Mouse (Mus musculus) midbrain, postnatal 0 days (tissue): Measurements from ENCODE around the gene Tmem190. TPM values are rescaled to one million over a fixed set of nuclear protein-coding genes. Genes with fewer than 3 reads are reported as not detected.

Experiments used
- ATAC-seq: fragments of 200-750 bp; cut with Nextera tagmentation; 2 replicates; pipeline ENCODE4 v1.8.0; 2017; ENCODE audit warnings: moderate number of reproducible peaks, mild to moderate bottlenecking, moderate TSS enrichment, moderate library complexity; ENCODE audit not compliant: low FRiP score
- DNase-seq: peaks from one replicate; pipeline ENCODE4 v3.0.0-alpha.2; 2015; ENCODE audit warnings: low spot score
- H3K27ac ChIP-seq: fragments of 300-500 bp; sonication (generic); 2 replicates; pipeline ENCODE4 v1.5.1; 2014; ENCODE audit warnings: low read depth, mild to moderate bottlenecking, low read length, mixed read lengths
- H3K27me3 ChIP-seq: fragments of 300-500 bp; sonication (generic); 2 replicates; pipeline ENCODE4 v1.6.1; 2014; ENCODE audit warnings: low read length, control low read depth, mixed read lengths; ENCODE audit not compliant: insufficient read depth
- H3K36me3 ChIP-seq: fragments of 300-500 bp; sonication (generic); 2 replicates; pipeline ENCODE4 v1.6.1; 2014; ENCODE audit warnings: low read length, control low read depth, mixed read lengths; ENCODE audit not compliant: insufficient read depth
- H3K4me1 ChIP-seq: fragments of 300-500 bp; sonication (generic); 2 replicates; pipeline ENCODE4 v1.6.1; 2014; ENCODE audit warnings: mild to moderate bottlenecking, control low read depth, antibody characterized with exemption, low read length, mixed read lengths; ENCODE audit not compliant: insufficient read depth
- H3K4me2 ChIP-seq: fragments of 300-500 bp; sonication (generic); 2 replicates; pipeline ENCODE4 v1.6.1; 2014; ENCODE audit warnings: low read depth, mild to moderate bottlenecking, low read length, mixed read lengths; ENCODE audit not compliant: poor library complexity, severe bottlenecking
- H3K4me3 ChIP-seq: fragments of 300-500 bp; sonication (generic); 2 replicates; pipeline ENCODE4 v1.5.1; 2014; ENCODE audit warnings: low read depth, mild to moderate bottlenecking, low read length, moderate library complexity
- H3K9ac ChIP-seq: fragments of 300-500 bp; sonication (generic); replicated peaks from 2 replicates; pipeline ENCODE4 v1.6.1; 2014; ENCODE audit warnings: mild to moderate bottlenecking, low read length, moderate library complexity, mixed read lengths; ENCODE audit not compliant: poor library complexity, severe bottlenecking
- H3K9me3 ChIP-seq: fragments of 300-500 bp; sonication (generic); 2 replicates; pipeline ENCODE4 v1.6.1; 2016; ENCODE audit warnings: low read length, control low read depth
- CTCF ChIP-seq: IDR thresholded peaks from 2 replicates; pipeline ENCODE4 v1.5.1; 2016; ENCODE audit warnings: antibody characterized with exemption, mild to moderate bottlenecking
- WGBS: fragments of 180-500 bp; shearing (Covaris S2); extraction: QIAGEN DNeasy Blood & Tissue Kit; methylation state at CpG from one replicate; pipeline ENCODE4 v1.1.7; 2014; 5-methylcytosine and 5-hydroxymethylcytosine counted together
- polyA plus RNA-seq: library from polyadenylated mRNA; unstranded; fragments of >200 nt; fragmentation: Nextera tagmentation; extraction: Ambion mirVana; gene quantifications from 2 replicates; pipeline ENCODE4 v1.2.1, GENCODE M21; 2015
- total RNA-seq: library from RNA; depleted of rRNA; stranded (reverse); fragments of >200 nt; gene quantifications from 2 replicates; pipeline ENCODE4 v1.2.3, GENCODE M21; 2014; rRNA removed

The Tmem190 gene
- total and polyA plus RNA-seq, 2 experiments from 2014 or later, result 0.39 TPM; not detected in 1

- H3K4me1 ChIP-seq, result no peaks in the 10 kb centered on the region
- no peaks in the 10 kb centered on the region for H3K27me3 ChIP-seq
- no peak overlapping the region for H3K4me3 ChIP-seq
- WGBS, result 69% methylated on average over 6 of the region's 6 CpGs
- H3K9me3 ChIP-seq, result no peaks in the 10 kb centered on the region
- no peak for TF ChIP-seq CTCF
- no peak overlapping the region for H3K27ac ChIP-seq
- H3K36me3 ChIP-seq, result peaks cover 22% of the 10 kb centered on the region
- ATAC-seq, result no peak
- no peak for DNase-seq
- no peak overlapping the region for H3K4me2 ChIP-seq
- no peak overlapping the region for H3K9ac ChIP-seq
Observed at GRCm38 (mm10) chr7:4822162-4822907, 39.6 kb downstream of the Tmem190 start.

- ATAC-seq, result no peak
- no peak overlapping the region for H3K4me3 ChIP-seq
Observed at GRCm38 (mm10) chr7:4825365-4825764, 42.6 kb downstream of the Tmem190 start.

GRCm38 (mm10) chr7:4830476-4830875 is 47.7 kb downstream of the Tmem190 start:
- Histone ChIP-seq H3K27ac (no peak overlapping the region), H3K9ac (no peak overlapping the region), H3K4me2 (no peak overlapping the region), H3K4me3 (no peak overlapping the region), H3K36me3 (peaks cover 30% of the 10 kb centered on the region), H3K9me3 (no peaks in the 10 kb centered on the region), H3K27me3 (no peaks in the 10 kb centered on the region), H3K4me1 (no peaks in the 10 kb centered on the region)
- WGBS, result 11% methylated on average over 12 of the region's 12 CpGs
- ATAC-seq, result no peak
- TF ChIP-seq CTCF, result no peak
- DNase-seq, result no peak

More at GRCm38 (mm10) chr7:4825365-4825764, 42.6 kb downstream of the Tmem190 start:
- H3K9ac ChIP-seq, result no peak overlapping the region
- no peak for DNase-seq
- TF ChIP-seq CTCF, result no peak
- peaks cover 38% of the 10 kb centered on the region for H3K36me3 ChIP-seq
- H3K27ac ChIP-seq, result no peak overlapping the region
- no peaks in the 10 kb centered on the region for H3K9me3 ChIP-seq
- no peaks in the 10 kb centered on the region for H3K27me3 ChIP-seq
- H3K4me1 ChIP-seq, result no peaks in the 10 kb centered on the region
- 55% methylated on average over 4 of the region's 4 CpGs for WGBS
- H3K4me2 ChIP-seq, result no peak overlapping the region

Other genes starting within 250 kb of the Tmem190 start
- 84.7 and 147 TPM in 2 replicates for gene Syt5, start 235.4 kb upstream of the Tmem190 start, total RNA-seq
- gene Syt5, start 235.4 kb upstream of the Tmem190 start, polyA plus RNA-seq, result 184 and 194 TPM in 2 replicates
- 2.4 and 3.6 TPM in 2 replicates for gene Ptprh, start 178.9 kb upstream of the Tmem190 start, total RNA-seq
- gene Ptprh, start 178.9 kb upstream of the Tmem190 start, polyA plus RNA-seq, result 1.1 and 1.3 TPM in 2 replicates
- gene Tmem86b, start 151.5 kb upstream of the Tmem190 start, total RNA-seq, result 12.4 and 17.4 TPM in 2 replicates
- 0.76 and 1.00 TPM in 2 replicates for gene Tmem86b, start 151.5 kb upstream of the Tmem190 start, polyA plus RNA-seq
- 103 and 131 TPM in 2 replicates for gene Ppp6r1, start 123.9 kb upstream of the Tmem190 start, total RNA-seq
- gene Ppp6r1, start 123.9 kb upstream of the Tmem190 start, polyA plus RNA-seq, result 7.7 and 10.1 TPM in 2 replicates
- 247 TPM in 2 replicates for gene Hspbp1, start 97.9 kb upstream of the Tmem190 start, total RNA-seq
- gene Hspbp1, start 97.9 kb upstream of the Tmem190 start, polyA plus RNA-seq, result 193 and 199 TPM in 2 replicates
- 202 and 226 TPM in 2 replicates for gene Brsk1, start 92.3 kb upstream of the Tmem190 start, total RNA-seq
- 6.9 and 7.2 TPM in 2 replicates for gene Brsk1, start 92.3 kb upstream of the Tmem190 start, polyA plus RNA-seq
- gene Tmem150b, start 57.7 kb upstream of the Tmem190 start, total RNA-seq, result not detected in 2 replicates
- 0.23 TPM in 1 of 2 replicates, not detected in the other for gene Tmem150b, start 57.7 kb upstream of the Tmem190 start, polyA plus RNA-seq
- 38.9 and 48.8 TPM in 2 replicates for gene Kmt5c, start 42.8 kb upstream of the Tmem190 start, total RNA-seq
- 33.1 and 35.7 TPM in 2 replicates for gene Kmt5c, start 42.8 kb upstream of the Tmem190 start, polyA plus RNA-seq
- gene Cox6b2, start 29.8 kb upstream of the Tmem190 start, total RNA-seq, result 6.8 and 12.1 TPM in 2 replicates
- 33.6 and 43.9 TPM in 2 replicates for gene Cox6b2, start 29.8 kb upstream of the Tmem190 start, polyA plus RNA-seq
- not detected in 2 replicates for gene Fam71e2, start 11.6 kb upstream of the Tmem190 start, total RNA-seq
- not detected in 2 replicates for gene Fam71e2, start 11.6 kb upstream of the Tmem190 start, polyA plus RNA-seq
- gene Il11, start 78 bp upstream of the Tmem190 start, total RNA-seq, result 1.4 and 2.0 TPM in 2 replicates
- 1.7 and 2.5 TPM in 2 replicates for gene Il11, start 78 bp upstream of the Tmem190 start, polyA plus RNA-seq
- gene Tmem238, start 6.7 kb downstream of the Tmem190 start, total RNA-seq, result 14.6 and 16.6 TPM in 2 replicates
- 16.0 and 18.2 TPM in 2 replicates for gene Tmem238, start 6.7 kb downstream of the Tmem190 start, polyA plus RNA-seq
- 131 and 177 TPM in 2 replicates for gene Rpl28, start 9.9 kb downstream of the Tmem190 start, total RNA-seq
- gene Rpl28, start 9.9 kb downstream of the Tmem190 start, polyA plus RNA-seq, result 289 TPM in 2 replicates
- gene Ube2s, start 29.7 kb downstream of the Tmem190 start, total RNA-seq, result 264 and 276 TPM in 2 replicates
- gene Ube2s, start 29.7 kb downstream of the Tmem190 start, polyA plus RNA-seq, result 207 and 210 TPM in 2 replicates
- 51.4 and 68.5 TPM in 2 replicates for gene Shisa7, start 61.8 kb downstream of the Tmem190 start, total RNA-seq
- gene Shisa7, start 61.8 kb downstream of the Tmem190 start, polyA plus RNA-seq, result 9.3 and 10.1 TPM in 2 replicates
- gene Isoc2b, start 87.3 kb downstream of the Tmem190 start, total RNA-seq, result 1.0 and 2.0 TPM in 2 replicates
- 3.7 and 5.8 TPM in 2 replicates for gene Isoc2b, start 87.3 kb downstream of the Tmem190 start, polyA plus RNA-seq
- 5.8 and 7.7 TPM in 2 replicates for gene Isoc2a, start 94.2 kb downstream of the Tmem190 start, total RNA-seq
- gene Isoc2a, start 94.2 kb downstream of the Tmem190 start, polyA plus RNA-seq, result 0.38 and 0.52 TPM in 2 replicates
- gene Gm36210, start 123.6 kb downstream of the Tmem190 start, total RNA-seq, result 0.57 TPM in 1 of 2 replicates, not detected in the other
- 0.32 and 0.43 TPM in 2 replicates for gene Gm36210, start 123.6 kb downstream of the Tmem190 start, polyA plus RNA-seq
- 10.6 and 12.3 TPM in 2 replicates for gene Zfp628, start 132.3 kb downstream of the Tmem190 start, total RNA-seq
- 5.1 and 5.6 TPM in 2 replicates for gene Zfp628, start 132.3 kb downstream of the Tmem190 start, polyA plus RNA-seq
- gene Nat14, start 139.1 kb downstream of the Tmem190 start, total RNA-seq, result 44.8 and 49.7 TPM in 2 replicates
- 33.2 and 35.9 TPM in 2 replicates for gene Nat14, start 139.1 kb downstream of the Tmem190 start, polyA plus RNA-seq
- 1.9 and 3.4 TPM in 2 replicates for gene Ssc5d, start 142.8 kb downstream of the Tmem190 start, total RNA-seq
- gene Ssc5d, start 142.8 kb downstream of the Tmem190 start, polyA plus RNA-seq, result 1.2 and 1.6 TPM in 2 replicates
- 0.49 TPM in 1 of 2 replicates, not detected in the other for gene Sbk2, start 181.5 kb downstream of the Tmem190 start, total RNA-seq
- 0.20 TPM in 1 of 2 replicates, not detected in the other for gene Sbk2, start 181.5 kb downstream of the Tmem190 start, polyA plus RNA-seq
- gene Sbk3, start 188.2 kb downstream of the Tmem190 start, total RNA-seq, result 0.49 and 1.8 TPM in 2 replicates
- gene Sbk3, start 188.2 kb downstream of the Tmem190 start, polyA plus RNA-seq, result 0.45 and 0.46 TPM in 2 replicates
- 53.2 and 54.3 TPM in 2 replicates for gene Zfp579, start 213.2 kb downstream of the Tmem190 start, total RNA-seq
- gene Zfp579, start 213.2 kb downstream of the Tmem190 start, polyA plus RNA-seq, result 43.1 and 43.3 TPM in 2 replicates
- gene Zfp524, start 231.5 kb downstream of the Tmem190 start, total RNA-seq, result 3.9 and 7.3 TPM in 2 replicates
- gene Zfp524, start 231.5 kb downstream of the Tmem190 start, polyA plus RNA-seq, result 2.9 and 3.5 TPM in 2 replicates
- gene Fiz1, start 231.8 kb downstream of the Tmem190 start, total RNA-seq, result 35.5 and 36.1 TPM in 2 replicates
- gene Fiz1, start 231.8 kb downstream of the Tmem190 start, polyA plus RNA-seq, result 22.8 and 25.7 TPM in 2 replicates
- not detected in 2 replicates for gene Gm44973, start 232.6 kb downstream of the Tmem190 start, total RNA-seq
- 1.2 and 2.6 TPM in 2 replicates for gene Gm44973, start 232.6 kb downstream of the Tmem190 start, polyA plus RNA-seq
- gene Zfp865, start 237.4 kb downstream of the Tmem190 start, total RNA-seq, result 35.0 and 48.4 TPM in 2 replicates
- 5.5 and 6.8 TPM in 2 replicates for gene Zfp865, start 237.4 kb downstream of the Tmem190 start, polyA plus RNA-seq
- gene Ccdc106, start 237.6 kb downstream of the Tmem190 start, total RNA-seq, result 65.6 and 68.8 TPM in 2 replicates
- 75.4 and 77.3 TPM in 2 replicates for gene Ccdc106, start 237.6 kb downstream of the Tmem190 start, polyA plus RNA-seq